Mouse (Mus musculus) C2C12 (cell line): Measurements from ENCODE around the gene Plrg1. TPM values are rescaled to one million over a fixed set of nuclear protein-coding genes. Genes with fewer than 3 reads are reported as not detected.

ENCODE experiments used
- H3K27me3 ChIP-seq: one replicate; pipeline ENCODE4 v1.6.1; 2011; ENCODE audit not compliant: control insufficient read depth, insufficient read depth, insufficient read length
- H3K36me3 ChIP-seq: one replicate; pipeline ENCODE4 v1.6.1; 2011; ENCODE audit not compliant: control insufficient read depth, insufficient read depth
- H3K4me3 ChIP-seq: one replicate; pipeline ENCODE4 v1.5.1; 2011; ENCODE audit warnings: mild to moderate bottlenecking, control low read depth; ENCODE audit not compliant: poor library complexity, insufficient read depth, severe bottlenecking
- H3K79me2 ChIP-seq: one replicate; pipeline ENCODE4 v1.6.1; 2011; ENCODE audit not compliant: control insufficient read depth, insufficient read depth
- H3K79me3 ChIP-seq: one replicate; pipeline ENCODE4 v1.6.1; 2011; ENCODE audit warnings: low read depth, control low read depth
- H3ac ChIP-seq: one replicate; pipeline ENCODE3; 2011; ENCODE audit warnings: low read depth; ENCODE audit not compliant: control insufficient read depth, insufficient read length
- CEBPB ChIP-seq: IDR thresholded peaks from one replicate; pipeline ENCODE4 v1.6.1; 2011; ENCODE audit warnings: low read depth, mild to moderate bottlenecking, control low read depth, moderate library complexity
- CTCF ChIP-seq: IDR thresholded peaks from one replicate; pipeline ENCODE4 v1.5.1; 2011; ENCODE audit not compliant: control insufficient read depth, insufficient read depth, insufficient read length
- FOSL1 ChIP-seq: IDR thresholded peaks from one replicate; pipeline ENCODE4 v1.8.0; 2011; ENCODE audit warnings: mild to moderate bottlenecking, low read length; ENCODE audit not compliant: poor library complexity, insufficient read depth, severe bottlenecking
- MAX ChIP-seq: IDR thresholded peaks from one replicate; pipeline ENCODE4 v1.6.1; 2011; ENCODE audit warnings: mild to moderate bottlenecking, control low read depth
- MYOD1 ChIP-seq: IDR thresholded peaks from one replicate; pipeline ENCODE4 v1.6.1; 2011; ENCODE audit warnings: low read depth; ENCODE audit not compliant: control insufficient read depth, insufficient read length
- MYOG ChIP-seq: IDR thresholded peaks from one replicate; pipeline ENCODE4 v1.6.1; 2011; ENCODE audit not compliant: control insufficient read depth, insufficient read length; ENCODE audit errors: extremely low read depth
- USF1 ChIP-seq: IDR thresholded peaks from one replicate; pipeline ENCODE4 v1.6.1; 2011; ENCODE audit warnings: low read depth, mild to moderate bottlenecking, control low read depth, moderate library complexity
- long read RNA-seq, 2 experiments: library from polyadenylated mRNA; unstranded; transcript quantifications; one replicate each; pipeline ENCODE4 v2.0.0; 2019 to 2020
- polyA plus RNA-seq: library from polyadenylated mRNA; unstranded; fragments of >200 nt; fragmentation: generic; extraction: Trizol; gene quantifications from one replicate; pipeline ENCODE4 v1.2.1, GENCODE M21; 2012; ENCODE audit warnings: missing spikeins

Gene Plrg1
- polyA plus RNA-seq: 58.2 TPM
- long read RNA-seq, experiment 1, transcript Plrg1-204 (15 exons, 1,851 nt): major isoform, 57 of 62 reads
- long read RNA-seq, experiment 1, partial matches to known transcripts: 2 of 62 reads
- long read RNA-seq, experiment 1, other reads (novel, unspliced or antisense): 3 of 62 reads
- long read RNA-seq, experiment 2, transcript Plrg1-204 (15 exons, 1,851 nt): major isoform, 326 of 338 reads
- long read RNA-seq, experiment 2, partial matches to known transcripts: 4 of 338 reads
- long read RNA-seq, experiment 2, other reads (novel, unspliced or antisense): 8 of 338 reads

DNA sequence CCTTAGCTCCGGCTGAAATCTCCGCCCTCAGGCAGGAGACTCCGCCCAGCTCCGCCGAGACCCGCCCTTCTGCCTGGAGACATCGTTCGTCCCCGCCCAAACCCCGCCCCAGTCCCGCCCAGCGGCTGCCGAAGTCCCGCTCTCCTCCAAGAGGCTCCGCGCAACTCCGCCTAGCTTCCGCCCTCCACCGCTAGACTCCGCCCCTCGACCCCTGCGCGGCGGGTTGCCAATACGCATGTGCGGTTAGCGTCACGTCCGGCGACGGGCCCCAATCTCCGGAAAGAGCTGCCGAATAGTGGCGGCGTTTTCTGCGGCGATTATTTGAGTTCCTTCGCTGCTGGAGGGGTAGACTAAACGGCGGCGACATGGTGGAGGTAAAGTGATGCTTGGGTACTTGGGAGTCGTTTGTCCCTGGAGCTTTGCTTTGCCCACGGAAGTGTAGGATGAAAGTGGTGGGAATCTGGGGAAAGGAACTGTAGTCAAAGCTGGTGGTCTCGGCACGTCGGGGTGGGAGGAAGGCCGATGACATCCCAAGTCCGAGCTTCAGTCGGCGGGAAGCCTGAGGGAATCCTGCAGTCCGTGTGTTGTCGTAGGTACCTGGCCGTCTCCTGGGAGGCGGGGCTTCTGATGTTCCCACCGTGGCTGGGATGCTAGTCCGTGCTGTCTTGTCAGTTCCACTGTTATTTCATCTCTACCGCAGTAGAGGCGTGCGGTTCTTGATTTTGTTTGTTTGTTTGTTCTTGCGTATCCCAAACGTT is at the start of gene Plrg1:
Plrg1 (plus strand) TSS at position 242 of the 758 bp plus-strand sequence.
- Histone ChIP-seq H3ac (peak within 1 kb of the TSS; percentile 90), H3K79me3 (peaks cover 17% of the 10 kb centered on the region), H3K36me3 (peaks cover 23% of the 10 kb centered on the region), H3K79me2 (peaks cover 20% of the 10 kb centered on the region), H3K4me3 (peak within 1 kb of the TSS; percentile 74), H3K27me3 (peaks cover 4% of the 10 kb centered on the region)
- TF ChIP-seq CTCF: no peak
- no peak for TF ChIP-seq MYOG
- TF ChIP-seq CEBPB: no peak
- TF ChIP-seq USF1: no peak
- TF ChIP-seq MYOD1: no peak
- TF ChIP-seq FOSL1: no peak

DNA sequence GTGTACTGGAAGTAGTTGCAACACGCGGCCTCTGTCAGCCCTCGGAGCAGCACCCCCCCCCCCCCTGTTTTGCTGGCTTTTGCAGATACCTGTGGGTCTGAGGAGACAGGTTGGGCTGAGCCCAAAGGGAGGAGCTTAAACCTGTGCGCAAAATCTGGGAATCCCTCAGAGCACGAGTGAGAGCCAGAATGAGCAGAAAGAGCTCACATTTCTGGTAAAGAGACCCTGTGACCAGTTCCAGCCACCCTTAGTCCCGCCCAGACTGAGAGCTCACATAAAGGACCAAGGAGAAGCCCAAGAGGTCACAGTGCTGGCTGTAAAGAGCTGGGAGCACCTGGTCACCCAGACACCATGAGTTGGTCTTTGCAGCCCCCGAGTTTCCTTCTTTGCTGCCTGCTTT is 47.8 kb upstream of the Plrg1 start, which contains the start of gene Fgg:
Fgg (plus strand) TSS at position 168 of the 400 bp plus-strand sequence.
- no peak within 1 kb of the TSS for H3ac ChIP-seq
- H3K4me3 ChIP-seq: no peak within 1 kb of the TSS
- H3K79me3 ChIP-seq: no peaks in the 10 kb centered on the region
- H3K36me3 ChIP-seq: no peaks in the 10 kb centered on the region
- H3K79me2 ChIP-seq: no peaks in the 10 kb centered on the region
- peaks cover 11% of the 10 kb centered on the region for H3K27me3 ChIP-seq
- no peak for TF ChIP-seq MAX

DNA sequence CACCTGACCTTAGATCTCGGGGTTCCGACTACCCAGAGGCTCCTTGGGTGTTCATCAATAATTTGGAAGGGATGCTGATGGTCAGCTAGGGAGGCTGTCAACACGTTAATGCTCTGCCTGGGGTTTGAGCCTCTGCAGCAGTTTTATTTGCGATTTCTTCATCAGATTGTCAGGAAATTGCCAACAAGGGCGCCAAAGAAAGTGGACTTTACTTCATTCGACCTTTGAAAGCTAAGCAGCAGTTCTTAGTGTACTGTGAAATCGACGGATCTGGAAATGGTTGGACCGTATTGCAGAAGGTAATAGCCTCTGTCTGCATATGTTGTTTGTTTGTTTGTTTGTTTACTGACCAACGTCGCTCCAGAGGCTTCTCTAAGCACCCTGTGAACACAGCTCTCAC is 45.0 kb upstream of the Plrg1 start:
- Histone ChIP-seq H3K4me3 (no peak overlapping the region), H3K36me3 (no peaks in the 10 kb centered on the region), H3K79me2 (no peaks in the 10 kb centered on the region), H3ac (no peak overlapping the region), H3K27me3 (peaks cover 14% of the 10 kb centered on the region), H3K79me3 (no peaks in the 10 kb centered on the region)
- no peak for TF ChIP-seq FOSL1
- TF ChIP-seq USF1: no peak
- no peak for TF ChIP-seq CTCF

- no peak overlapping the region for H3K4me3 ChIP-seq
- no peaks in the 10 kb centered on the region for H3K36me3 ChIP-seq
- H3K27me3 ChIP-seq: peaks cover 14% of the 10 kb centered on the region
- H3K79me3 ChIP-seq: no peaks in the 10 kb centered on the region
- H3K79me2 ChIP-seq: no peaks in the 10 kb centered on the region
- no peak overlapping the region for H3ac ChIP-seq
- TF ChIP-seq FOSL1: no peak
Observed at GRCm38 (mm10) chr3:83011136-83011535, 44.2 kb upstream of the Plrg1 start.

GRCm38 (mm10) chr3:83011565-83011964 is 43.8 kb upstream of the Plrg1 start:
- H3K27me3 ChIP-seq: peaks cover 14% of the 10 kb centered on the region
- no peaks in the 10 kb centered on the region for H3K79me2 ChIP-seq
- H3K79me3 ChIP-seq: no peaks in the 10 kb centered on the region
- no peak overlapping the region for H3K4me3 ChIP-seq
- no peaks in the 10 kb centered on the region for H3K36me3 ChIP-seq
- no peak overlapping the region for H3ac ChIP-seq
- TF ChIP-seq CEBPB (no peak), MYOG (no peak)

DNA sequence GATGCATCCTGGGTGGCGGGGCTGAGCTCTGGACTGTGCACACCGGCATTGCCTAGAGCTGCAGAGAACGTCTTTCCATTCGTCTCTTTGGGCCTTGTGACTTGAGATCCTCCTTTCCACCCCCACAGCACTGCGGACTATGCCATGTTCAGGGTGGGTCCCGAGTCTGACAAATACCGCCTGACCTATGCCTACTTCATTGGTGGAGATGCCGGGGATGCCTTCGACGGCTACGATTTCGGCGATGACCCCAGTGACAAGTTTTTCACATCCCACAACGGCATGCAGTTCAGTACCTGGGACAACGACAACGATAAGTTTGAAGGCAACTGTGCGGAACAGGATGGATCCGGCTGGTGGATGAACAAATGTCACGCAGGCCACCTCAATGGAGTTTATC is 42.7 kb upstream of the Plrg1 start:
- H3K79me2 ChIP-seq: no peaks in the 10 kb centered on the region
- H3K79me3 ChIP-seq: no peaks in the 10 kb centered on the region
- H3K36me3 ChIP-seq: no peaks in the 10 kb centered on the region
- H3K27me3 ChIP-seq: peaks cover 14% of the 10 kb centered on the region
- TF ChIP-seq MAX (no peak), USF1 (no peak), MYOD1 (no peak), CEBPB (no peak), FOSL1 (no peak), CTCF (no peak), MYOG (no peak)
- H3K4me3 ChIP-seq: no peak overlapping the region
- H3ac ChIP-seq: no peak overlapping the region
